Mouse (Mus musculus) liver, embryonic 13.5 days (tissue): Measurements from ENCODE around the gene Ybx2. TPM values are rescaled to one million over a fixed set of nuclear protein-coding genes. Genes with fewer than 3 reads are reported as not detected.
"Not testable (repeated sequence)": the region's sequence is repeated elsewhere in the genome, so short reads cannot be mapped to it uniquely, and the experiment has no call there.

ENCODE experiments used
- ATAC-seq: fragments of 200-750 bp; cut with Nextera tagmentation; 2 replicates; pipeline ENCODE4 v1.8.0; 2017; ENCODE audit warnings: low read depth, mild to moderate bottlenecking, moderate number of reproducible peaks, moderate library complexity
- DNase-seq: peaks from one replicate; pipeline ENCODE4 v3.0.0; 2022
- H3K27ac ChIP-seq: fragments of 300-500 bp; sonication (generic); 2 replicates; pipeline ENCODE4 v1.5.1; 2015; ENCODE audit warnings: moderate library complexity, mild to moderate bottlenecking, inconsistent platforms
- H3K27me3 ChIP-seq: fragments of 300-500 bp; sonication (generic); 2 replicates; pipeline ENCODE4 v1.6.1; 2015; ENCODE audit warnings: mild to moderate bottlenecking, inconsistent platforms
- H3K36me3 ChIP-seq: fragments of 300-500 bp; sonication (generic); 2 replicates; pipeline ENCODE4 v1.6.1; 2015; ENCODE audit warnings: mild to moderate bottlenecking, inconsistent platforms
- H3K4me1 ChIP-seq: fragments of 300-500 bp; sonication (generic); replicated peaks from 2 replicates; pipeline ENCODE4 v1.6.1; 2015; ENCODE audit warnings: inconsistent platforms
- H3K4me2 ChIP-seq: fragments of 300-500 bp; sonication (generic); 2 replicates; pipeline ENCODE4 v1.6.1; 2015; ENCODE audit warnings: inconsistent platforms, mild to moderate bottlenecking, moderate library complexity
- H3K4me3 ChIP-seq: fragments of 300-500 bp; sonication (generic); replicated peaks from 2 replicates; pipeline ENCODE4 v1.5.1; 2015; ENCODE audit warnings: mild to moderate bottlenecking, inconsistent platforms
- H3K9ac ChIP-seq: fragments of 300-500 bp; sonication (generic); 2 replicates; pipeline ENCODE4 v1.6.1; 2015; ENCODE audit warnings: mild to moderate bottlenecking, inconsistent platforms
- H3K9me3 ChIP-seq: fragments of 300-500 bp; sonication (generic); replicated peaks from 2 replicates; pipeline ENCODE4 v1.6.1; 2016; ENCODE audit warnings: inconsistent platforms
- WGBS: fragments of 180-500 bp; shearing (Covaris S2); methylation state at CpG from one replicate; pipeline ENCODE4 v1.1.7; 2015; ENCODE audit not compliant: insufficient replicate concordance; 5-methylcytosine and 5-hydroxymethylcytosine counted together
- polyA plus RNA-seq: library from polyadenylated mRNA; unstranded; fragments of >200 nt; fragmentation: Nextera tagmentation; extraction: Ambion mirVana; gene quantifications from 2 replicates; pipeline ENCODE4 v1.2.1, GENCODE M21; 2015

Ybx2 gene
- polyA plus RNA-seq, 1 experiment from 2014 or later, result 0.30 TPM

GRCm38 (mm10) chr11:69950807-69951459, 15.3 kb downstream of the Ybx2 start:
- no peak for ATAC-seq
- DNase-seq, result no peak
- H3K27me3 ChIP-seq, result peaks cover 47% of the 10 kb centered on the region

GRCm38 (mm10) chr11:69952274-69952673, 16.7 kb downstream of the Ybx2 start:
- no peaks in the 10 kb centered on the region for H3K9me3 ChIP-seq
- H3K4me2 ChIP-seq, result no peak overlapping the region
- H3K27ac ChIP-seq, result no peak overlapping the region
- H3K9ac ChIP-seq, result no peak overlapping the region
- H3K4me3 ChIP-seq, result no peak overlapping the region
- H3K4me1 ChIP-seq, result peaks cover 25% of the 10 kb centered on the region
- peaks cover 56% of the 10 kb centered on the region for H3K27me3 ChIP-seq
- no peak for DNase-seq
- no peak for ATAC-seq
- WGBS, result 30% methylated on average over 1 of the region's 1 CpGs
- no peaks in the 10 kb centered on the region for H3K36me3 ChIP-seq

More at GRCm38 (mm10) chr11:69950807-69951459, 15.3 kb downstream of the Ybx2 start:
- no peaks in the 10 kb centered on the region for H3K9me3 ChIP-seq
- H3K36me3 ChIP-seq, result no peaks in the 10 kb centered on the region
- peaks cover 37% of the 10 kb centered on the region for H3K4me1 ChIP-seq
- no peak overlapping the region for H3K4me2 ChIP-seq
- WGBS, result 40% methylated on average over 4 of the region's 4 CpGs
- H3K4me3 ChIP-seq, result no peak overlapping the region
- no peak overlapping the region for H3K9ac ChIP-seq
- H3K27ac ChIP-seq, result no peak overlapping the region

GRCm38 (mm10) chr11:69953267-69953915, 17.8 kb downstream of the Ybx2 start:
- no peak overlapping the region for H3K4me3 ChIP-seq
- H3K4me2 ChIP-seq, result no peak overlapping the region
- 33% methylated on average over 11 of the region's 11 CpGs for WGBS
- no peak for DNase-seq
- peaks cover 16% of the 10 kb centered on the region for H3K4me1 ChIP-seq
- no peak for ATAC-seq
- no peak overlapping the region for H3K27ac ChIP-seq
- H3K27me3 ChIP-seq, result peaks cover 60% of the 10 kb centered on the region
- no peaks in the 10 kb centered on the region for H3K36me3 ChIP-seq
- no peaks in the 10 kb centered on the region for H3K9me3 ChIP-seq
- no peak overlapping the region for H3K9ac ChIP-seq

GRCm38 (mm10) chr11:69955618-69956017, 20.0 kb downstream of the Ybx2 start:
- H3K9me3 ChIP-seq, H3K4me3 ChIP-seq, H3K4me2 ChIP-seq, ATAC-seq, H3K4me1 ChIP-seq, DNase-seq, H3K27ac ChIP-seq, H3K36me3 ChIP-seq, H3K9ac ChIP-seq: not testable (repeated sequence)
- 53% methylated on average over 4 of the region's 4 CpGs for WGBS
- H3K27me3 ChIP-seq, result peaks cover 71% of the 10 kb centered on the region

GRCm38 (mm10) chr11:69956218-69956617, 20.6 kb downstream of the Ybx2 start:
- H3K9ac ChIP-seq, result no peak overlapping the region
- no peaks in the 10 kb centered on the region for H3K9me3 ChIP-seq
- no peak for DNase-seq
- no peak overlapping the region for H3K27ac ChIP-seq
- H3K27me3 ChIP-seq, result peaks cover 72% of the 10 kb centered on the region
- no peaks in the 10 kb centered on the region for H3K36me3 ChIP-seq
- 77% methylated on average over 1 of the region's 1 CpGs for WGBS
- H3K4me1 ChIP-seq, result peaks cover 7% of the 10 kb centered on the region; the same call in 1 of the 2 replicates
- H3K4me2 ChIP-seq, result no peak overlapping the region
- H3K4me3 ChIP-seq, result no peak overlapping the region
- no peak for ATAC-seq

- no peaks in the 10 kb centered on the region for H3K36me3 ChIP-seq
- H3K4me1 ChIP-seq, result peaks cover 7% of the 10 kb centered on the region
- H3K4me3 ChIP-seq, result no peak overlapping the region
- H3K27ac ChIP-seq, result no peak overlapping the region
- DNase-seq (no peak), ATAC-seq (no peak)
- H3K27me3 ChIP-seq, result peaks cover 90% of the 10 kb centered on the region
- no peak overlapping the region for H3K4me2 ChIP-seq
- no peak overlapping the region for H3K9ac ChIP-seq
- H3K9me3 ChIP-seq, result no peaks in the 10 kb centered on the region
- WGBS, result 24% methylated on average over 5 of the region's 5 CpGs
These were observed 25.0 kb downstream of the Ybx2 start for GRCm38 (mm10) chr11:69960616-69961015.

GRCm38 (mm10) chr11:69961841-69962240, 26.2 kb downstream of the Ybx2 start:
- no peaks in the 10 kb centered on the region for H3K36me3 ChIP-seq
- ATAC-seq (no peak), DNase-seq (no peak)
- no peak overlapping the region for H3K4me3 ChIP-seq
- no peaks in the 10 kb centered on the region for H3K9me3 ChIP-seq
- no peak overlapping the region for H3K27ac ChIP-seq
- H3K4me2 ChIP-seq, result no peak overlapping the region
- H3K27me3 ChIP-seq, result peaks cover 92% of the 10 kb centered on the region
- peaks cover 19% of the 10 kb centered on the region for H3K4me1 ChIP-seq
- no peak overlapping the region for H3K9ac ChIP-seq
- 15% methylated on average over 5 of the region's 5 CpGs for whole genome bisulfite sequencing

GRCm38 (mm10) chr11:69964650-69965270, 29.2 kb downstream of the Ybx2 start, which contains the start of gene Cldn7:
Cldn7 (plus strand) TSS chr11:69964779.
- WGBS, result 13% methylated on average over 24 of the region's 24 CpGs
- H3K27ac ChIP-seq, result no peak within 1 kb of the TSS

GRCm38 (mm10) chr11:69965271-69966005, 29.8 kb downstream of the Ybx2 start:
- no peak for ATAC-seq
- no peak for DNase-seq
- Histone ChIP-seq H3K27ac (no peak overlapping the region), H3K36me3 (peaks cover 23% of the 10 kb centered on the region), H3K9ac (no peak overlapping the region), H3K4me1 (peaks cover 29% of the 10 kb centered on the region), H3K4me2 (peak overlapping the region; percentile 68), H3K4me3 (peak overlapping the region; percentile 47), H3K27me3 (peaks cover 81% of the 10 kb centered on the region), H3K9me3 (no peaks in the 10 kb centered on the region)
- WGBS, result 3% methylated on average over 49 of the region's 49 CpGs

More at GRCm38 (mm10) chr11:69964650-69965270, 29.2 kb downstream of the Ybx2 start, which contains the start of gene Cldn7:
- peak within 1 kb of the TSS; percentile 47 for H3K4me3 ChIP-seq
- ATAC-seq (no peak), DNase-seq (no peak)
- H3K4me1 ChIP-seq, result peaks cover 29% of the 10 kb centered on the region
- peaks cover 87% of the 10 kb centered on the region for H3K27me3 ChIP-seq
- H3K36me3 ChIP-seq, result peaks cover 17% of the 10 kb centered on the region
- peak within 1 kb of the TSS; percentile 42 for H3K4me2 ChIP-seq
- no peaks in the 10 kb centered on the region for H3K9me3 ChIP-seq
- H3K9ac ChIP-seq, result no peak within 1 kb of the TSS

GRCm38 (mm10) chr11:69966006-69966859, 30.6 kb downstream of the Ybx2 start:
- 0 out of 2 replicates have a peak overlapping the region, but pooled peaks have one; percentile 15 for H3K9ac ChIP-seq
- H3K27me3 ChIP-seq, result peaks cover 74% of the 10 kb centered on the region
- H3K27ac ChIP-seq, result no peak overlapping the region

More at GRCm38 (mm10) chr11:69966006-69966859, 30.6 kb downstream of the Ybx2 start:
- H3K36me3 ChIP-seq, result peaks cover 27% of the 10 kb centered on the region
- H3K4me2 ChIP-seq, result peak overlapping the region; percentile 68
- H3K4me1 ChIP-seq, result peaks cover 29% of the 10 kb centered on the region
- ATAC-seq (peak; percentile 63), DNase-seq (no peak)
- no peaks in the 10 kb centered on the region for H3K9me3 ChIP-seq
- WGBS, result 2% methylated on average over 59 of the region's 59 CpGs
- peak overlapping the region; percentile 47 for H3K4me3 ChIP-seq
